Mouse (Mus musculus) ES-Bruce4 (cell line): Measurements from ENCODE around the gene Hist1h2br. TPM values are rescaled to one million over a fixed set of nuclear protein-coding genes. Genes with fewer than 3 reads are reported as not detected.
"Not testable (repeated sequence)": the region's sequence is repeated elsewhere in the genome, so short reads cannot be mapped to it uniquely, and the experiment has no call there.

Source experiments
- H3K27ac ChIP-seq: 2 replicates; pipeline ENCODE4 v1.5.1; 2012; ENCODE audit warnings: low read length, inconsistent platforms; ENCODE audit not compliant: insufficient read depth
- H3K27me3 ChIP-seq: 2 replicates; pipeline ENCODE4 v1.6.1; 2012; ENCODE audit warnings: mild to moderate bottlenecking, low read length, inconsistent platforms; ENCODE audit not compliant: control insufficient read depth, poor library complexity, insufficient read depth, severe bottlenecking
- H3K36me3 ChIP-seq: 2 replicates; pipeline ENCODE4 v1.6.1; 2012; ENCODE audit warnings: inconsistent platforms, mild to moderate bottlenecking, low read length, moderate library complexity; ENCODE audit not compliant: control insufficient read depth, poor library complexity, insufficient read depth, severe bottlenecking
- H3K4me1 ChIP-seq: one replicate; pipeline ENCODE4 v1.8.1; 2011; ENCODE audit warnings: low read length; ENCODE audit not compliant: control insufficient read depth, insufficient read depth
- H3K4me3 ChIP-seq: 2 replicates; pipeline ENCODE4 v1.5.1; 2011; ENCODE audit warnings: low read depth, mild to moderate bottlenecking, low read length
- H3K9ac ChIP-seq: 2 replicates; pipeline ENCODE4 v1.6.1; 2012; ENCODE audit warnings: low read depth, mild to moderate bottlenecking, inconsistent platforms; ENCODE audit not compliant: poor library complexity, severe bottlenecking
- H3K9me3 ChIP-seq: replicated peaks from 2 replicates; pipeline ENCODE4 v1.6.1; 2012; ENCODE audit warnings: mild to moderate bottlenecking, low read length, inconsistent platforms; ENCODE audit not compliant: control insufficient read depth, poor library complexity, insufficient read depth, severe bottlenecking
- CTCF ChIP-seq: IDR thresholded peaks from one replicate; pipeline ENCODE4 v1.8.1; 2011; ENCODE audit warnings: low read depth, low read length
- EP300 ChIP-seq: IDR thresholded peaks from 2 replicates; pipeline ENCODE4 v1.6.1; 2011; ENCODE audit warnings: low read depth, low read length; ENCODE audit not compliant: insufficient read depth
- POLR2A ChIP-seq: IDR thresholded peaks from one replicate; pipeline ENCODE4 v1.8.1; 2011; ENCODE audit warnings: low read length; ENCODE audit not compliant: insufficient read depth
- polyA plus RNA-seq: library from polyadenylated mRNA; stranded (reverse); fragments of >200 nt; gene quantifications from 2 replicates; pipeline ENCODE4 v1.2.4, GENCODE M21; 2011; ENCODE audit warnings: low read depth; ENCODE audit not compliant: missing spikeins, insufficient read depth, insufficient read length

Hist1h2br gene
- polyA plus RNA-seq: 18.1 and 27.4 TPM in 2 replicates

DNA sequence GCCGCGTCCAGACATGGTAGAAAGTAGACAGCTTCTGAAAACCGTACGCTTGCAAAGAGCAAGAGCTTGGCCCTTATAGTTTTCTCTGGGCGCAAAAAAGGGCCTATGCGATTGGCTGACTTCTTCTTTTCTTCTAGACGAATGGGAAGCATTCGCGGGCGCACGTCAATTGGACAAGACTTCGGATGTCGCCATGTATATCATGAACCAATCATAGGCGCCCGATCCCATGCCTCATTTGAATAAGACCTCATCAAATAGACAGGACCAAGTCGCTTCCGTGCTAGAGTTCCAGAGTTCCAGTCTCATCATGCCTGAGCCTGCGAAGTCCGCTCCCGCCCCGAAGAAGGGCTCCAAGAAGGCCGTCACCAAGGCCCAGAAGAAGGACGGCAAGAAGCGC lies at the start of gene Hist1h2br, which contains the start of gene Hist1h2ap:
Gene Hist1h2br (plus strand): TSS at position 283 of the 400 bp plus-strand sequence.
Gene Hist1h2ap (minus strand): TSS at position 47 of the 400 bp plus-strand sequence.
- H3K27ac ChIP-seq, H3K9ac ChIP-seq, H3K9me3 ChIP-seq, H3K36me3 ChIP-seq, H3K4me1 ChIP-seq, H3K27me3 ChIP-seq, H3K4me3 ChIP-seq: not testable (repeated sequence)

DNA sequence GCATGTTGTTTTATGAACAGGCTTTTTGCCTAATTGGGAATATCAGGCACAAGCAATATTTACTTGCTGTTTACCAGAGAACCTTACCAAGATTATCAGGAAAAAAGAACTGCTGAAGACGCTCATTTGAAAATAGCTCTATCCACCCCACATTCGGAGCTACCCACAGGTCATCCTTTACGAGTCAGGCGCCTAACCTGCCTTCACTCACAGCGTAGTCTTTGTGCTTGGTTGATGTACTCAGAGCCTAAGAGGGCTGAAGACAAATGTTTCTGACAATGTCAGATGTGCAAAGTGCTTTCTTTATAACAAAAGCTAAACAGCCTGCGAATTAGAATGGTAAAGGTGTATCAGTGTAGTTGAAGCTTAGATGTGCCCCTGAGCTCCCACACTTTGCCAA lies 49.2 kb upstream of the Hist1h2br start:
- Histone ChIP-seq H3K9me3 (no peaks in the 10 kb centered on the region), H3K4me1 (peaks cover 3% of the 10 kb centered on the region), H3K27me3 (no peaks in the 10 kb centered on the region), H3K27ac (peak overlapping the region; percentile 89), H3K36me3 (no peaks in the 10 kb centered on the region), H3K4me3 (no peak overlapping the region), H3K9ac (peak overlapping the region; percentile 79)
- TF ChIP-seq POLR2A: no peak
- no peak for TF ChIP-seq EP300
- no peak for TF ChIP-seq CTCF

DNA sequence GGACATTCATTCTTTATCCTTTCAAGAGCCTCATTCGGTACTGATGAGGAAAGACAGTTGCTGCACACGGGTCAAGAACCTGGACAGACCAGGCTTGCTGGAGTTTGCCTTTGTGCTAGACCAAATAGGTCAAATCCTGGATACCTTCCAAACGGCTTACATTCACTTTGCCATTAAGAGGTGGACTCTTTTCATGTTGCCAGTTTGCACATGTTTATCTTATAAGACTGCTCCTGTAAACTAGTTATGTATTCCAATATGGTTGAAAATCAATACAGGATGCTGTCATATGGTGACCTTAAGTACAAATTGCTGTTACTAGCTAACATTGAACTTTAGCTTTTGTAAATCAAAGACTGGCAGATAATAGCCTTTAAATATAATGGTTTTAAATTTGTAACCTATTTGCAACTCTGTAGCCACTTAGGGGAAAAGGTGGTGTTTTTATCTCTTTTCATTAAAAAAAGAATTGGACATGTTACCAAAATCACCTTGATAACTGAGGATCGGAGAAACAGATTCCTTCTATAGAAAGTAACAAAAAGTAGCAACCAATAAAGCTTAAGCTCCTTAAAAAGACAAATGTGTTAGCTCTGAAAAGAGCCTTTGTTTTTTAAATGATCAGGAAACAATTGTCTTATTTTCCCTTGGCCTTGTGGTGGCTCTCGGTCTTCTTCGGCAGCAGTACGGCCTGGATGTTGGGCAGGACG lies 47.2 kb upstream of the Hist1h2br start:
- peak overlapping the region; percentile 54 for H3K4me3 ChIP-seq
- H3K9me3 ChIP-seq: no peaks in the 10 kb centered on the region
- peak overlapping the region; percentile 86 for H3K27ac ChIP-seq
- peaks cover 3% of the 10 kb centered on the region for H3K4me1 ChIP-seq
- H3K27me3 ChIP-seq: no peaks in the 10 kb centered on the region
- H3K9ac ChIP-seq: peak overlapping the region; percentile 61
- no peaks in the 10 kb centered on the region for H3K36me3 ChIP-seq
- TF ChIP-seq EP300 (peak; percentile 53; the same call in 1 of the 2 replicates), POLR2A (no peak), CTCF (no peak)

DNA sequence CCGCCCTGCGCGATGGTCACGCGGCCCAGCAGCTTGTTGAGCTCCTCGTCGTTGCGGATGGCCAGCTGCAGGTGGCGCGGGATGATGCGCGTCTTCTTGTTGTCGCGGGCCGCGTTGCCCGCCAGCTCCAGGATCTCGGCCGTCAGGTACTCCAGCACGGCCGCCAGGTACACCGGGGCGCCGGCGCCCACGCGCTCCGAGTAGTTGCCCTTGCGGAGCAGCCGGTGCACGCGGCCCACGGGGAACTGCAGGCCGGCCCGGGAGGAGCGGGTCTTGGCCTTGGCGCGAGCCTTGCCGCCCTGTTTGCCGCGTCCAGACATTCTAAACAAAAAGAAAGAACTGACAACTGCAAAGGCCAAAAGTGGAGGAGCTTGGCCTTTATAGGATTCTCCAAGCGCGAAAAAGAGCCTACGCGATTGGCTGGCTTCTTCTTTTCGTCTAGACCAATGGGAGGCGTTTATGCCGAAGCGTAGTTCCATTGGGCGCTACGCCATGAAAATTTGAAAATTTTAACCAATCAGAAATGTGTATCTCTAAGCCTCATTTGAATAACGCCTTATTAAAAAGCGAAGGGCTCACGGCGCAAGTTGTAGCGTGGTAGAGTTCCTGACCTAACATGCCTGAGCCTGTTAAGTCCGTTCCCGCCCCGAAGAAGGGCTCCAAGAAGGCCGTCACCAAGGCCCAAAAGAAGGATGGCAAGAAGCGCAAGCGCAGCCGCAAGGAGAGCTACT lies 46.5 kb upstream of the Hist1h2br start, which contains the start of the genes Hist1h2an and Hist1h2bp:
Gene Hist1h2an (minus strand): TSS at position 320 of the 731 bp plus-strand sequence.
Gene Hist1h2bp (plus strand): TSS at position 563 of the 731 bp plus-strand sequence.
- TF ChIP-seq POLR2A: peak; percentile 86
- TF ChIP-seq EP300: 0 out of 2 replicates have a peak, but pooled peaks have one; percentile 26
- Histone ChIP-seq H3K4me3 (peak within 1 kb of the TSS; percentile 54), H3K27ac (peak within 1 kb of the TSS; percentile 88), H3K9ac (peak within 1 kb of the TSS; percentile 90)
- H3K4me1 ChIP-seq, H3K36me3 ChIP-seq, H3K27me3 ChIP-seq, H3K9me3 ChIP-seq: not testable (repeated sequence)

DNA sequence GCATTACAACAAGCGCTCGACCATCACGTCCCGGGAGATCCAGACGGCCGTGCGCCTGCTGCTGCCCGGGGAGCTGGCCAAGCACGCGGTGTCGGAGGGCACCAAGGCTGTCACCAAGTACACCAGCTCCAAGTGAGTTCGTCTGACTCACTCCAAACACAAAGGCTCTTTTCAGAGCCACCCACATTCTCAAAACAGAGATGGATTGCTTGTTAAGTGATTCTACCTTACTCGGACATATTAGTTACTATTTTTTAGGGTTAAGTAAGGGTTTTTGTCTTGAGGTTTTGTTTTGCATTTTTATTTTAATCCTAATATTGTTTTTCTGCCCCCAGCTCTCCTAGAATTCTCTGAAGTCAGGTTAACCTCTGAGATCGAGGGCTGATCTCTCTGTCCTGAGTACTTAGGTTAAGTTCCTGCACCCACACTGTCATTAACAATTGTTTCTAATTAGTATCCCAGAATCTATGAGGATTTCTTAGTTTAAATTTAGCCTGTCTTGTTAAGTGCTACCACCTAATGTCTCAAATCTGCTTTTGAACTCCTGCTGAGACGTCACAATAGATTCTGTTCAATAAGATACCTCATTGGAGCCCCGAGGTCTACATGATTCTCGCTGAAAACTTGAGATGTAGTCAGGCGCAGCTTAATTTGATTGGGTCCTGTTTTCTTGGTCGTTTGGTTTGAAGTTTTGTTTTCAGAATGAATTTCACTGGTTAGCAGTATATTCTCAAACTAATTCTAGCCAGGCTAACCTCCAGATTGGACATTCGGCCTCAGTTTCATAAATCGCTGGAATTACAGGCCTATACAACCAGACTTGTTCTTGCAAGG lies 45.6 kb upstream of the Hist1h2br start:
- Histone ChIP-seq H3K9ac (peak overlapping the region; percentile 90), H3K9me3 (no peaks in the 10 kb centered on the region), H3K27ac (peak overlapping the region; percentile 88), H3K27me3 (no peaks in the 10 kb centered on the region), H3K4me3 (no peak overlapping the region), H3K4me1 (peaks cover 3% of the 10 kb centered on the region), H3K36me3 (no peaks in the 10 kb centered on the region)
- TF ChIP-seq POLR2A (no peak), CTCF (no peak)
